Mouse (Mus musculus) embryonic facial prominence, embryonic 11.5 days (tissue): ENCODE data around the gene Fam107b. TPM values are rescaled to one million over a fixed set of nuclear protein-coding genes. Genes with fewer than 3 reads are reported as not detected.
"Not testable (repeated sequence)": the region's sequence is repeated elsewhere in the genome, so short reads cannot be mapped to it uniquely, and the experiment has no call there.

Experiments
- ATAC-seq: fragments of 200-750 bp; cut with Nextera tagmentation; replicated peaks from 2 replicates; pipeline ENCODE4 v1.8.0; 2017; ENCODE audit warnings: low read depth; ENCODE audit not compliant: insufficient number of reproducible peaks, low FRiP score, low TSS enrichment
- DNase-seq: peaks from one replicate; pipeline ENCODE4 v3.0.0-alpha.2; 2015; ENCODE audit warnings: low spot score
- H3K27ac ChIP-seq: fragments of 300-500 bp; sonication (generic); replicated peaks from 2 replicates; pipeline ENCODE4 v1.5.1; 2014; ENCODE audit warnings: mild to moderate bottlenecking, low read depth, low read length, control low read depth
- H3K27me3 ChIP-seq: fragments of 300-500 bp; sonication (generic); 2 replicates; pipeline ENCODE4 v1.6.1; 2014; ENCODE audit warnings: mild to moderate bottlenecking, low read length, moderate library complexity, mixed read lengths; ENCODE audit not compliant: control insufficient read depth, insufficient read depth
- H3K36me3 ChIP-seq: fragments of 300-500 bp; sonication (generic); replicated peaks from 2 replicates; pipeline ENCODE4 v1.6.1; 2014; ENCODE audit warnings: low read depth, mild to moderate bottlenecking, low read length, moderate library complexity, mixed read lengths; ENCODE audit not compliant: control insufficient read depth, insufficient read depth
- H3K4me1 ChIP-seq: fragments of 300-500 bp; sonication (generic); 2 replicates; pipeline ENCODE4 v1.6.1; 2014; ENCODE audit warnings: low read length, mixed read lengths; ENCODE audit not compliant: control insufficient read depth, insufficient read depth
- H3K4me2 ChIP-seq: fragments of 300-500 bp; sonication (generic); 2 replicates; pipeline ENCODE4 v1.6.1; 2014; ENCODE audit warnings: low read depth, mild to moderate bottlenecking, control low read depth, low read length, moderate library complexity
- H3K4me3 ChIP-seq: fragments of 300-500 bp; sonication (generic); 2 replicates; pipeline ENCODE4 v1.5.1; 2014; ENCODE audit warnings: low read depth, low read length, control low read depth
- H3K9ac ChIP-seq: fragments of 300-500 bp; sonication (generic); replicated peaks from 2 replicates; pipeline ENCODE4 v1.6.1; 2014; ENCODE audit warnings: mild to moderate bottlenecking, control low read depth, low read length
- H3K9me3 ChIP-seq: fragments of 300-500 bp; sonication (generic); replicated peaks from 2 replicates; pipeline ENCODE4 v1.6.1; 2016; ENCODE audit warnings: mild to moderate bottlenecking, low read length, inconsistent platforms, mixed read lengths; ENCODE audit not compliant: control insufficient read depth
- WGBS: fragments of 180-500 bp; shearing (Covaris S2); extraction: QIAGEN DNeasy Blood & Tissue Kit; methylation state at CpG from one replicate; pipeline ENCODE4 v1.1.7; 2014; 5-methylcytosine and 5-hydroxymethylcytosine counted together
- polyA plus RNA-seq: library from polyadenylated mRNA; unstranded; fragments of >200 nt; fragmentation: Nextera tagmentation; extraction: Ambion mirVana; gene quantifications from 2 replicates; pipeline ENCODE4 v1.2.1, GENCODE M21; 2014

Fam107b gene
- polyA plus RNA-seq, 1 experiment from 2014 or later = 79.4 TPM

DNA sequence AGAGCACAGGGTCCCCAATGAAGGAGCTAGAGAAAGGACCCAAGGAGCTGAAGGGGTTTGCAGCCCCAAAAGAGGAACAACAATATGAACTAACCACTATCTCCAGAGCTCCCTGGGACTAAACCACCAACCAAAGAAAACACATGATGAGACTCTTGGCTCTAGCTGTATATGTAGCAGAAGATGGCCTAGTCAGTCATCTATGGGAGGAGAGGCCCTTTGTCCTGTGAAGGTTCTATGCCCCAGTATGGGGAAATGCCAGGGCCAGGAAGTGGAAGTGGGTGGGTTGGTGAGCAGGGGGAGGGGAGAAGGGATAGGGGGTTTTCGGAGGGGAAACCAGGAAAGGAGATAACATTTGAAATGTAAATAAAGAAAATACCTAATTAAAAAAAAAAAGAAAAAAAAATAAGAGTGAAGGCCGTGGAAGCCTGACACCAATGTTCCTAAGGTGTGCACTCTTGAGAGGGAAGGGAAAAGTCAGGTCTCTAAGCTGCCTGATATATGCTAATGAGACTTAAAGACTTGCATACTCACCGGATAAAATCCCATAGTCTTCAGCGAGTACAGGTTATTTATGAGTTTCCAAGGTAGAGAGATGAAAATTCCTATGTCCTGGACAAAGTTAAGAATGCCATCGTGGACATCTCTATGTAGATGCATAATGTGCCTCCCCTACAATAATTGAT is 149.3 kb downstream of the Fam107b start:
- H3K27ac ChIP-seq, H3K36me3 ChIP-seq, H3K9me3 ChIP-seq, H3K4me2 ChIP-seq, DNase-seq, H3K4me3 ChIP-seq, H3K27me3 ChIP-seq, ATAC-seq, H3K9ac ChIP-seq, H3K4me1 ChIP-seq: not testable (repeated sequence)
- 86% methylated on average over 5 of the region's 5 CpGs for WGBS

DNA sequence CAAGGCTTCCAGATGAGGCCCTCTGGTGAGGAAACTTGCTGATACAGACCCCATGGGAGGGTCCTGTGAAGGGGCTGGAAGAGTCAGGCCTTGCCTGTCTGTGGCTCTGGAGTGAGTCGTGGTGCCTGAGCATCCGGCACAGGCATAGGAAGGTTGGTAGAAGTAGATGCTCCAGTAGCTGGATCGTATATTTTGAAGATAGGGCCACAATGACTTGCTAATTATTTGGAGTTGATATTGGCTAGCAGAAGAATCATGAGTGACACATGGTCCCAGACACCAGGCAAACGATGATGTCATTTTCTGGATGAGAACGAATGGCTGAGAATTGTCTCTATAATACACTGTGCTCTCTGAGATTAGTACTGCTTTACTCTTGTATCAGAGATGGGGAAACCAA is 150.8 kb downstream of the Fam107b start:
- WGBS = 88% methylated on average over 5 of the region's 5 CpGs
- H3K9ac ChIP-seq = no peak overlapping the region
- H3K9me3 ChIP-seq = no peaks in the 10 kb centered on the region
- H3K36me3 ChIP-seq = no peaks in the 10 kb centered on the region
- ATAC-seq (no peak; the same call in 1 of the 2 replicates), DNase-seq (no peak)
- no peaks in the 10 kb centered on the region for H3K4me1 ChIP-seq
- no peak overlapping the region for H3K4me2 ChIP-seq
- no peak overlapping the region for H3K4me3 ChIP-seq
- no peaks in the 10 kb centered on the region for H3K27me3 ChIP-seq
- H3K27ac ChIP-seq = no peak overlapping the region

DNA sequence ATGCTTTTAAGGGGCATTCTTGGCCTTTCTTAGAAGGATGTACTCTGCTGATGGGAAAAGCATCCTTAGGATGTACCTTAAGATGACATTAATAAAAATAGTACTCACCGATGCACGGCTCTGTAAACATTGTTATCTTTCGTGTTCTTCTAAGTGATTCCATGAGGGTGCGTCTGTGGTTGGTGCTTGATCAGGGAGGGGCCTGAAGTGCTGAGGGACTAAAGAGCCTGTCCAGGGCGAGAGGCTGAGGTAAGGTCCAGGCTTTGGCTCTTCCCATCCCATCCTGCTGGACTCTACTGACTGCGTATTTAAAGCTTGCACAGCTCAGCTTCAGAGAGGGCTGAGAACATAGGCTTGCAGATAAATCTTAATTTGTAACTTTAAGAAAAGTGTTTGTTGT is 151.7 kb downstream of the Fam107b start:
- WGBS = 86% methylated on average over 6 of the region's 6 CpGs
- Histone ChIP-seq H3K4me2 (no peak overlapping the region), H3K4me1 (no peaks in the 10 kb centered on the region), H3K4me3 (no peak overlapping the region), H3K9ac (no peak overlapping the region), H3K27me3 (no peaks in the 10 kb centered on the region), H3K9me3 (no peaks in the 10 kb centered on the region), H3K36me3 (no peaks in the 10 kb centered on the region), H3K27ac (no peak overlapping the region)
- ATAC-seq = no peak
- no peak for DNase-seq

DNA sequence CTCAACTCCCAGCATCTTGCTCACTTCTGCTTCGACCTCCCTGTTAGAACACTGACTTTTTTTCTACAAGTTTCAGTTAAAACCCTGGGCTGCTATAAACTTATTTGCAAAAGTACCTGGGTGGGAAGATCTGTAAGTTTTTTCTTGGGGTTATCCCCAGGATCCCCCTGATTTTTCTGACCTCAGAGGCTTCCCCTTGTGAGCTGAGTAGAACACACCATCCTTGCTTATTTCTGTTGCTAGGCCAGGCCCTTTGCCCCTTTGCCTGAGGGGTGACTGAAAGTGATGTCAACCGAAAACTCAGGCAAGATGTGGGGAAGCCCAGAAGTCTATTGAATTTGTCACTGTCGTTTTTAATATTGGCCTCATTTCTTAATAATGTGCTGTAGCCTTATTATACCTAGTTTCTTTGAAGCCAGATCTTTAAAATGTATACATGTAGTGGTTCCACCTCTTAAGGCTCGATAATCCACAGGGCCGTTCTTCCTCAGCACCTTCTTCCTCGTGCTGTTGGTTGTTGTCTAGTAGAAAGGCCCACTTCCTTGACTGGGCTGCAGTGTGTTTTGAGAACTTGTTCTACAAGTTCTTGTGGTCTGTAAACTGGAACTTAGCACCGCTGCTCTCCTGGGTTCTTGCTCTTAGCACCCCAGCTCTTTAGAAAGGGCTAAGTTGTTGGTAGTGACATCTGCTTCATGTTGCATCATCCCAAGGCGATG is 153.3 kb downstream of the Fam107b start:
- H3K27me3 ChIP-seq = no peaks in the 10 kb centered on the region
- 85% methylated on average over 8 of the region's 8 CpGs for WGBS
- H3K9ac ChIP-seq = no peak overlapping the region
- ATAC-seq (no peak), DNase-seq (no peak)
- no peak overlapping the region for H3K27ac ChIP-seq
- H3K9me3 ChIP-seq = no peaks in the 10 kb centered on the region
- no peaks in the 10 kb centered on the region for H3K36me3 ChIP-seq
- no peaks in the 10 kb centered on the region for H3K4me1 ChIP-seq
- H3K4me2 ChIP-seq = no peak overlapping the region
- no peak overlapping the region for H3K4me3 ChIP-seq

DNA sequence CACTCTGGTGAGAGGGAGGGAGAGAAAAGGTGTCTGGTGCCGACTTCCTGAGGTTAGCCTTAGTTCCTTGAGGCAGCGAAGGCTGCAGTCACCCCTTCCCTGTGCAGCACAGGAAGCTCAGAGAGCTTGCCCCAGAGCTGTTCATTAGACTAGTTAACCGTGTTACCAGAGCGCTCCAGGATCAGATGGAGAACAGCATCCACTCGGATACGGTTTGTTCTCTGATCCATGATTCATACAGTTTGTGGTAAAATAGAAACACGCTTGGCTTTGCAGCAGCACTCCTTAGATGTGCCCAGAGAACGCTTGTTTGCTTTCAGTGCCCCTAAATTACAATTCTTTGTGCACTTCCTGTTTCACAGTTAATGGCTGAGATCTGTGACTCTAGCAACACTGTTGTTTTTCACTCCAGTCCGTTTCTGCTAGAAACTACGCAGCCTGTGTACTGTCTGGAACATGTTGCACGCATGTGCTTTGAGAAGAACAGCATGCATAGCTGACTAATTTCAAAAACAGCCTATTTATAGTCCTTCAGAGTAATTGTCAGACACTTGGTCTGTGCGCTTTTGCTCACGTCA is 156.3 kb downstream of the Fam107b start:
- Histone ChIP-seq H3K27ac (no peak overlapping the region), H3K9ac (no peak overlapping the region)

DNA sequence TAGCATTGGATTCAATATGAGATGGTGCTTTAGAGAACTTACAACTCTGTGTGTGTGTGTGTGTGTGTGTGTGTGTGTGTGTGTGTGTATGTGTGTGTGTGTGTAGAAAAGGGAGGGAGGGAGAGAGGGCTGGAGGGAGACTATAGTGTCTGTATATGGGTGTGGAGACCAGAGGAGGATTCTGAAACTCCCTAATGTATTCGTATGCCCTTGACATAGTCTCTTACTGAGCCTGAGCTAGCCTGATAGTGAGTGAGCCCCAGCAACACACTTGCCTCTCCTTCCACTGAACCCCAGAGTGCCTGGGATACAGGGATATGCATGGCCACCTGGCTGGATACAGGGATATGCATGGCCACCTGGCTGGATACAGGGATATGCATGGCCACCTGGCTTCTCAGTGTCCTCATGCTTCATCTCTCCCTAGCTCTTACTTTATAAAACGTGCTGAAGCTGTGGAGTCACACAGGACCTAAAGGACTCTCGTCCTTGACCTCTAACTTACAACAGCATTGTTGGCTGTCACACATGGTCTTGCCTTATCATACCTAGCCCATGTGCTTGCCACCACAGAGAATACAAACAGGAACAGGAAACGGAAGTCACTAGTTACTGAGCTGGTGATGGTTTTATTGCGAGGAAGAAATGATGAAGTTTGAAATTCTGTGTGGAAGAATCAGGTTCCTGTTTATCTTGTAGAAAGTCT is 157.1 kb downstream of the Fam107b start:
- no peaks in the 10 kb centered on the region for H3K27me3 ChIP-seq
- no peaks in the 10 kb centered on the region for H3K36me3 ChIP-seq
- no peak overlapping the region for H3K9ac ChIP-seq
- no peak for ATAC-seq
- no peak overlapping the region for H3K4me2 ChIP-seq
- no peak overlapping the region for H3K27ac ChIP-seq
- H3K4me3 ChIP-seq = no peak overlapping the region
- H3K4me1 ChIP-seq = no peaks in the 10 kb centered on the region; the same call in 1 of the 2 replicates
- no peak for DNase-seq
- WGBS = 78% methylated on average over 5 of the region's 5 CpGs
- H3K9me3 ChIP-seq = no peaks in the 10 kb centered on the region

More for the DNA sequence above, 156.3 kb downstream of the Fam107b start:
- no peaks in the 10 kb centered on the region for H3K9me3 ChIP-seq
- no peak overlapping the region for H3K4me2 ChIP-seq
- H3K27me3 ChIP-seq = no peaks in the 10 kb centered on the region
- ATAC-seq = no peak
- DNase-seq = no peak
- H3K4me1 ChIP-seq = no peaks in the 10 kb centered on the region; the same call in 1 of the 2 replicates
- 53% methylated on average over 13 of the region's 13 CpGs for WGBS
- no peak overlapping the region for H3K4me3 ChIP-seq
- no peaks in the 10 kb centered on the region for H3K36me3 ChIP-seq

DNA sequence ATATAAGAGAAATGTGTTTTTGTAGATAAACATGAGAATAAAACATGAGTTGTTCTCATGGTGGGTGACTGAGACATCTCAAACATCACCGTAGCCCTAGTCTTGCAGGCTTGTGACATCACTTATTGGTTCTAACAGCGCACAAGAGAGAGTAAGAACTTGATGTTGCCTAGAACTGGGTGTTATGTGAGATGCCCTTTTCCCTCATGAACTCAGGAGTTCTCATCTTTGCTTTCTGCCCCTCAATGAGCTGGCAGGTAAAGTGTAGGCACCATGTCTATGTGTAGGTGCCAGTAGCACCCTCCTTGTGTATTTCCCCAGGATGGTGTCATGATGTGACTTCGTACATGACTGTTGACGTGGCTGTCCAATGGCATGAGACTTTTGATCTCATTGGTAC is 157.8 kb downstream of the Fam107b start:
- 91% methylated on average over 4 of the region's 4 CpGs for WGBS
- Histone ChIP-seq H3K4me1 (no peaks in the 10 kb centered on the region; the same call in 1 of the 2 replicates), H3K9me3 (no peaks in the 10 kb centered on the region), H3K27ac (no peak overlapping the region), H3K36me3 (no peaks in the 10 kb centered on the region), H3K4me3 (no peak overlapping the region), H3K4me2 (no peak overlapping the region), H3K27me3 (no peaks in the 10 kb centered on the region), H3K9ac (no peak overlapping the region)
- DNase-seq (no peak), ATAC-seq (no peak)
